Mouse (Mus musculus) embryonic facial prominence, embryonic 10.5 days (tissue): ENCODE results near the gene Syn3. TPM values are rescaled to one million over a fixed set of nuclear protein-coding genes. Genes with fewer than 3 reads are reported as not detected.
"Not testable (repeated sequence)": the region's sequence is repeated elsewhere in the genome, so short reads cannot be mapped to it uniquely, and the experiment has no call there.

Experiments
- DNase-seq: peaks from one replicate; pipeline ENCODE4 v3.0.0-alpha.2; 2017; ENCODE audit warnings: low spot score
- H3K27ac ChIP-seq: fragments of 300-500 bp; sonication (generic); replicated peaks from 2 replicates; pipeline ENCODE4 v1.5.1; 2016; ENCODE audit warnings: mild to moderate bottlenecking
- H3K27me3 ChIP-seq: fragments of 300-500 bp; sonication (generic); replicated peaks from 2 replicates; pipeline ENCODE4 v1.6.1; 2016; ENCODE audit warnings: low read depth, mild to moderate bottlenecking; ENCODE audit not compliant: poor library complexity, severe bottlenecking
- H3K36me3 ChIP-seq: fragments of 300-500 bp; sonication (generic); replicated peaks from 2 replicates; pipeline ENCODE4 v1.6.1; 2016; ENCODE audit warnings: mild to moderate bottlenecking, moderate library complexity
- H3K4me1 ChIP-seq: fragments of 300-500 bp; sonication (generic); 2 replicates; pipeline ENCODE4 v1.6.1; 2016
- H3K4me3 ChIP-seq: fragments of 300-500 bp; sonication (generic); 2 replicates; pipeline ENCODE4 v1.5.1; 2016; ENCODE audit warnings: mild to moderate bottlenecking, moderate library complexity
- H3K9me3 ChIP-seq: fragments of 300-500 bp; sonication (generic); 2 replicates; pipeline ENCODE4 v1.6.1; 2016; ENCODE audit warnings: mild to moderate bottlenecking
- WGBS: fragments of 180-500 bp; shearing (Covaris S2); methylation state at CpG from one replicate; pipeline ENCODE4 v1.1.7; 2016; 5-methylcytosine and 5-hydroxymethylcytosine counted together
- polyA plus RNA-seq: library from polyadenylated mRNA; unstranded; fragments of >200 nt; fragmentation: Nextera tagmentation; extraction: Ambion mirVana; gene quantifications from 2 replicates; pipeline ENCODE4 v1.2.1, GENCODE M21; 2016

Syn3 gene
- polyA plus RNA-seq, 1 experiment from 2014 or later, result 3.3 TPM

- peaks cover 3% of the 10 kb centered on the region for H3K4me1 ChIP-seq
- DNase-seq, result no peak
- 87% methylated on average over 10 of the region's 10 CpGs for WGBS
- H3K27ac ChIP-seq, result no peak overlapping the region
- H3K4me3 ChIP-seq, result no peak overlapping the region
- H3K9me3 ChIP-seq, result no peaks in the 10 kb centered on the region
- H3K27me3 ChIP-seq, result no peaks in the 10 kb centered on the region
- H3K36me3 ChIP-seq, result no peaks in the 10 kb centered on the region
Observed at GRCm38 (mm10) chr10:86132420-86132956, 366.2 kb downstream of the Syn3 start.

- Histone ChIP-seq H3K4me1 (no peaks in the 10 kb centered on the region), H3K27ac (no peak overlapping the region), H3K36me3 (no peaks in the 10 kb centered on the region), H3K4me3 (no peak overlapping the region), H3K27me3 (no peaks in the 10 kb centered on the region), H3K9me3 (no peaks in the 10 kb centered on the region)
- WGBS, result 96% methylated on average over 6 of the region's 6 CpGs
- no peak for DNase-seq
Observed at GRCm38 (mm10) chr10:86129046-86129445, 369.6 kb downstream of the Syn3 start.

DNA sequence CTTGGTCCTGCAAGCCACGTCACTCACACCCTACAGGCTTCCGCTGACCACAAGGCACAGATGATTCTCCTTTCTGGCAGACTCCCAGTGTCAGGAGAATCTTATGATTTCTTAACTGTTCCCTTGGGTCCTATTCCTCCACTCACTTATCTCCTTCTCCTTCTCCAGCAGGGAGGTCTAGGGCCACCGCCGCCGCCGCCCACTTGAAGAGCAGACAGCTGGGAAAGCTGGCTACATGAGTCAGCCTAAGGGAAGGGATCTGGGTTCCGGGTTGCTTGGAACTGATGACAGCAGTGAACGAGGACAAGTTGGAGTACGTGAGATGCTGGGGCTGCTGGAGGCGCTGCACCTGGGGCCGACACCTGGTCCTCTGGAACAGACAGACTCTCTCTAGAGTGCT is 372.2 kb downstream of the Syn3 start:
- Histone ChIP-seq H3K36me3 (no peaks in the 10 kb centered on the region), H3K27me3 (no peaks in the 10 kb centered on the region), H3K4me3 (no peak overlapping the region), H3K27ac (no peak overlapping the region), H3K4me1 (no peaks in the 10 kb centered on the region), H3K9me3 (no peaks in the 10 kb centered on the region)
- no peak for DNase-seq
- 90% methylated on average over 11 of the region's 11 CpGs for WGBS

GRCm38 (mm10) chr10:86125421-86125820 is 373.3 kb downstream of the Syn3 start:
- no peak overlapping the region for H3K4me3 ChIP-seq
- H3K9me3 ChIP-seq, result no peaks in the 10 kb centered on the region
- H3K4me1 ChIP-seq, result no peaks in the 10 kb centered on the region
- no peak overlapping the region for H3K27ac ChIP-seq
- H3K27me3 ChIP-seq, result no peaks in the 10 kb centered on the region
- WGBS, result 84% methylated on average over 2 of the region's 2 CpGs
- no peaks in the 10 kb centered on the region for H3K36me3 ChIP-seq
- no peak for DNase-seq

DNA sequence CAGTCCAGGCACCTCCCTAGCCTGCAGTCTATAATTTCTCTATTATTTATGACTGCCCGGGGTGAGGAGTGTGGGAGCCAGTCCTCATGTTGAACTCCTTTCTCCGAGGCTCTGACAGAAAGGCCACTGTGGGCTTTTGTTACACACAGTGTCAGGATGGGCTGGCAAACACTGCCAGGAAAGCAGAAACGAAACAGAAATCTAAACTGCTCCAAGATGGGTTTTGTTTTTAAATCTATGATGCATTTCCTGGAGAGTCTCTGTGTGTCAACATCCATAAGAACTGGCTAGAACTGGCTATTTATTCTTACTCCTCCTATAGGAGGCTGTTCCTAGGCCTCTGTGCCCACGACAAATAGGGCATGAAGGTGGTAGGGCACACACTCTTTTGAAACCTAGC is 374.6 kb downstream of the Syn3 start:
- no peak for DNase-seq
- Histone ChIP-seq H3K4me3 (no peak overlapping the region), H3K4me1 (no peaks in the 10 kb centered on the region), H3K9me3 (no peaks in the 10 kb centered on the region), H3K36me3 (no peaks in the 10 kb centered on the region), H3K27me3 (no peaks in the 10 kb centered on the region), H3K27ac (no peak overlapping the region)
- 72% methylated on average over 4 of the region's 4 CpGs for WGBS

GRCm38 (mm10) chr10:86123224-86123623 is 375.5 kb downstream of the Syn3 start:
- no peaks in the 10 kb centered on the region for H3K36me3 ChIP-seq
- no peak overlapping the region for H3K27ac ChIP-seq
- H3K4me1 ChIP-seq, result no peaks in the 10 kb centered on the region
- WGBS, result 88% methylated on average over 2 of the region's 2 CpGs
- no peak for DNase-seq
- no peak overlapping the region for H3K4me3 ChIP-seq
- H3K9me3 ChIP-seq, result no peaks in the 10 kb centered on the region
- no peaks in the 10 kb centered on the region for H3K27me3 ChIP-seq

- not testable (repeated sequence) for H3K9me3 ChIP-seq, H3K4me3 ChIP-seq, H3K4me1 ChIP-seq, H3K27me3 ChIP-seq, H3K36me3 ChIP-seq, H3K27ac ChIP-seq, DNase-seq
- WGBS, result 93% methylated on average over 10 of the region's 10 CpGs
Observed at GRCm38 (mm10) chr10:86122456-86122855, 376.2 kb downstream of the Syn3 start.

DNA sequence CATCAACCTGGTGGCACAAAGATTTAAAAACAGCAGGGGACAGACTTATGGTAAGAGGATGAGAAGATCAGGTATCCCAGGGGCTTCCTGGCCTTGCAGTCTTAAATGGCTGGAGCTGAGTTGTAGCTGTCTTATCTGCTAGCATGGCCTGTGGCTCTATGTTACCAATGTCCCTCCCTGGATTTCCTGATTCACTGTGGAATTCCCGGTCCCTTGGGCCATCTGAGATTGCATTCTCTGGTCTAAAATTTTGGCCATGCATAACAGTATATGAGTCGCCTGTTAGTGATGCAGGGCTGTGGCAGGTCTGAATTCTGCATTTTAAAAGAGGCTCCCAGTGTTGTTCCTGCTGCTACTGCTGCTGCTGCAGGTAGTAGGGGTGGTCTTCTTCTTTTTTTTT is 382.4 kb downstream of the Syn3 start:
- H3K27me3 ChIP-seq, result no peaks in the 10 kb centered on the region
- DNase-seq, result no peak
- 69% methylated on average over 2 of the region's 2 CpGs for WGBS

GRCm38 (mm10) chr10:86114431-86114848 is 384.3 kb downstream of the Syn3 start:
- Histone ChIP-seq H3K36me3 (no peaks in the 10 kb centered on the region), H3K9me3 (no peaks in the 10 kb centered on the region)
- WGBS, result 62% methylated on average over 5 of the region's 5 CpGs

More for the DNA sequence above, 382.4 kb downstream of the Syn3 start:
- Histone ChIP-seq H3K36me3 (no peaks in the 10 kb centered on the region), H3K27ac (no peak overlapping the region), H3K9me3 (no peaks in the 10 kb centered on the region), H3K4me1 (0 out of 2 replicates have a peak, but pooled peaks cover 5% of the 10 kb centered on the region), H3K4me3 (no peak overlapping the region)

GRCm38 (mm10) chr10:86108797-86109196 is 389.9 kb downstream of the Syn3 start:
- H3K4me1 ChIP-seq, result peaks cover 12% of the 10 kb centered on the region
- no peak overlapping the region for H3K27ac ChIP-seq
- H3K9me3 ChIP-seq, result no peaks in the 10 kb centered on the region
- H3K27me3 ChIP-seq, result no peaks in the 10 kb centered on the region
- DNase-seq, result no peak
- no peak overlapping the region for H3K4me3 ChIP-seq
- 90% methylated on average over 4 of the region's 4 CpGs for WGBS
- H3K36me3 ChIP-seq, result no peaks in the 10 kb centered on the region

More at GRCm38 (mm10) chr10:86114431-86114848, 384.3 kb downstream of the Syn3 start:
- H3K4me3 ChIP-seq, result no peak overlapping the region
- no peak overlapping the region for H3K27ac ChIP-seq
- DNase-seq, result no peak
- H3K4me1 ChIP-seq, result peaks cover 12% of the 10 kb centered on the region
- no peaks in the 10 kb centered on the region for H3K27me3 ChIP-seq

GRCm38 (mm10) chr10:86107681-86108080 is 391.0 kb downstream of the Syn3 start:
- Histone ChIP-seq H3K9me3 (no peaks in the 10 kb centered on the region), H3K36me3 (no peaks in the 10 kb centered on the region), H3K4me3 (no peak overlapping the region), H3K27ac (no peak overlapping the region), H3K27me3 (no peaks in the 10 kb centered on the region), H3K4me1 (peaks cover 13% of the 10 kb centered on the region)
- DNase-seq, result no peak
- WGBS, result 82% methylated on average over 4 of the region's 4 CpGs

- no peaks in the 10 kb centered on the region for H3K36me3 ChIP-seq
- no peaks in the 10 kb centered on the region for H3K27me3 ChIP-seq
- no peak overlapping the region for H3K27ac ChIP-seq
- no peak for DNase-seq
- H3K4me3 ChIP-seq, result no peak overlapping the region
- 0 out of 2 replicates have a peak, but pooled peaks cover 6% of the 10 kb centered on the region for H3K9me3 ChIP-seq
- peaks cover 5% of the 10 kb centered on the region; the same call in 1 of the 2 replicates for H3K4me1 ChIP-seq
Observed at GRCm38 (mm10) chr10:86103976-86104375, 394.7 kb downstream of the Syn3 start.

DNA sequence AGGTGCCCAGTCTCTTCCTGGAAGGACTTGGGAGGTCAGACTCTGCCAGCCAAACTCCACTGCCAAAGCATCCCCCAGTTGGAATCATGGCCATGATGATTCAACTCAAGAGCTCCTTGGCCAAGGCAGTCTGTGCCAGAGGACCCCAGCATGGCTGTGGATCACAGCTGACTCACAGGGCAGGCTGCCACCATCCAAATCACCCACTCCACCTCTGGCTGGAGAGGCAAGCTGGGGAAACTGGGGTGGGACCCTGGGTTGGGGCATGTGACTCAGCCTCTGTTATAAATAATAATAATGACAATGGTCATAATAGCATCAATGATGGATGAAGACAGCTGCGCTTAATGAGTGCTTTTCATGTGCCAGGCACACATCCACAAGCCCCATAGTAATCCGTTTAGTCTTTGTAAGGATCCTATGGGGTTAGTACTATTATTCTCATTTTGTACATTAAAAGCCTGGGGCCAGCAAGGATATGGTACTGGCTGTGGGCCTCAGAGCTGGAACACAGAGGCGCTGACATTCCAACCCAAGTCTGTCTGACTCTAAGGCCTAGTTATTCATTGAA is 398.3 kb downstream of the Syn3 start:
- no peak overlapping the region for H3K27ac ChIP-seq
- H3K4me3 ChIP-seq, result no peak overlapping the region
- no peak for DNase-seq
- no peaks in the 10 kb centered on the region for H3K27me3 ChIP-seq
- H3K9me3 ChIP-seq, result 0 out of 2 replicates have a peak, but pooled peaks cover 6% of the 10 kb centered on the region
- WGBS, result 90% methylated on average over 3 of the region's 3 CpGs
- H3K36me3 ChIP-seq, result no peaks in the 10 kb centered on the region
- peaks cover 5% of the 10 kb centered on the region; the same call in 1 of the 2 replicates for H3K4me1 ChIP-seq
